Mouse (Mus musculus) neural tube, embryonic 10.5 days (tissue): ENCODE measurements around the gene Krtap17-1.

Experiments used
- DNase-seq: peaks from one replicate; pipeline ENCODE4 v3.0.0-alpha.2; 2017; ENCODE audit warnings: low spot score; ENCODE audit errors: extremely low spot score

Krtap17-1 gene

DNA sequence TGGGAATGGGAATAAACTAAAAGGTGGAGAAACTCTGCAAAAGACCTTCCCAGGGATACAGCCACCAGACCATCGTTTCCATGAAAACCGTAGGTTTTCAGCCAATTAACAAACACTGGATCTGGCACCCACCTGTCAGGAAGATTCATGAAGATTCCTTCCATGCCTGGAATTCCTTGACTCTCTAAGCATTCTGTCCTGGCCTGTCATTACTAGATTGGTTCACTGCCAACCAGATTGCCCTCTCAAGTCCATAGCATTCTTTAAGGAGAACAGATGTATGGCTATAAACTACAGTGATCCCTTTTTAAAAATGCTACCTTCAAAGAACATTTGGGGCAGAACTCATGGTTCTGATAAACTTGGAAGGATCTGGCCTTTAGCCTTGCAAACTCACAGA lies 27.8 kb downstream of the Krtap17-1 start:
- no peak for DNase-seq

DNA sequence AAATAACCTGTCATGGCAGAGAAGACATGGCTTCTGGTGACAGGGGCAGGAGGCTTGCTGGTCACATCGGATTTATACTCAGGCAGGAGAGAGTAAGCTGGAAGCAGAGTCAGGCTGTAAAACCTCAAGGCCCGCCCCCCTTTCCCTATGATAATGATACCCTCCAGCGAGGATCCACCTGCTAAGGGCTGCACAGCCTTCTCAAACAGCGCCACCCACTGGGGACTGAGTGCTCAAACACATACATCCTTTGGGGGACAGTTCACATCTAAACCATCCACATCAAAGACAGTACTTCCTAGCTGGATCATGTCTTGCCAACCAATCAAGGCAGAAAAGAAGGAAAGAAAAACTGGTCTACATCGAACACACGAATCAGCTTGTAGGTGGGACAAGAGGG lies 29.6 kb downstream of the Krtap17-1 start:
- no peak for DNase-seq

DNA sequence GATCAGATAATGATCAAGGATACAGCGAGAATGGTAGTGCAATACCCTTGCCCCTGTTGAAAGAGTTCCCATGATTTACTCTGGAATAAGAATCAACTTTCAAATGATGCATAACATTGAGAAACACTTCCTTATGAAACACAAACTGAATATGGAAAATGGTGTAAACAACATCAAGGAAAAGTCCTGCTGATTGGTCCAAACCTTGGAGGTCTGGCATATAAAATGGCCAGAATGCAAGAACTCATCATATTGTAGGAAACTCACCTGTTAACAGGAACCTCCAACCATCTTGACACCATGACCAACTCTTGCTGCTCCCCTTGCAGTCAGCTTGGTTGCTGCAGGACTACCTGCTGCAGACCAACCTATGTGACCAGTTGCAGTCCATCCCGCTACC lies 45.6 kb downstream of the Krtap17-1 start, which contains the start of gene Krtap9-5:
Krtap9-5 (plus strand) TSS at position 301 of the 400 bp plus-strand sequence.
- DNase-seq, result no peak
